Mouse (Mus musculus) midbrain, embryonic 12.5 days (tissue): ENCODE data around the gene C130026I21Rik. TPM values are rescaled to one million over a fixed set of nuclear protein-coding genes. Genes with fewer than 3 reads are reported as not detected.
"Not testable (repeated sequence)": the region's sequence is repeated elsewhere in the genome, so short reads cannot be mapped to it uniquely, and the experiment has no call there.

Experiments
- ATAC-seq: fragments of 200-750 bp; cut with Nextera tagmentation; 2 replicates; pipeline ENCODE4 v1.8.0; 2017; ENCODE audit warnings: low read depth, moderate TSS enrichment, moderate library complexity; ENCODE audit not compliant: low FRiP score
- H3K27ac ChIP-seq: fragments of 300-500 bp; sonication (generic); replicated peaks from 2 replicates; pipeline ENCODE4 v1.5.1; 2016; ENCODE audit warnings: mild to moderate bottlenecking
- H3K27me3 ChIP-seq: fragments of 300-500 bp; sonication (generic); 2 replicates; pipeline ENCODE4 v1.6.1; 2016; ENCODE audit warnings: mild to moderate bottlenecking
- H3K36me3 ChIP-seq: fragments of 300-500 bp; sonication (generic); 2 replicates; pipeline ENCODE4 v1.6.1; 2016
- H3K4me1 ChIP-seq: fragments of 300-500 bp; sonication (generic); 2 replicates; pipeline ENCODE4 v1.6.1; 2016
- H3K4me2 ChIP-seq: fragments of 300-500 bp; sonication (generic); replicated peaks from 2 replicates; pipeline ENCODE4 v1.6.1; 2016; ENCODE audit warnings: mild to moderate bottlenecking, moderate library complexity
- H3K4me3 ChIP-seq: fragments of 300-500 bp; sonication (generic); 2 replicates; pipeline ENCODE4 v1.5.1; 2016; ENCODE audit warnings: mild to moderate bottlenecking
- H3K9ac ChIP-seq: fragments of 300-500 bp; sonication (generic); replicated peaks from 2 replicates; pipeline ENCODE4 v1.6.1; 2016; ENCODE audit warnings: mild to moderate bottlenecking, moderate library complexity
- H3K9me3 ChIP-seq: fragments of 300-500 bp; sonication (generic); 2 replicates; pipeline ENCODE4 v1.6.1; 2016; ENCODE audit warnings: mild to moderate bottlenecking
- WGBS: fragments of 180-500 bp; shearing (Covaris S2); methylation state at CpG from one replicate; pipeline ENCODE4 v1.1.7; 2016; 5-methylcytosine and 5-hydroxymethylcytosine counted together
- polyA plus RNA-seq: library from polyadenylated mRNA; unstranded; fragments of >200 nt; fragmentation: Nextera tagmentation; extraction: Ambion mirVana; gene quantifications from 2 replicates; pipeline ENCODE4 v1.2.1, GENCODE M21; 2016

The C130026I21Rik gene
- polyA plus RNA-seq, 1 experiment from 2014 or later, result not detected

DNA sequence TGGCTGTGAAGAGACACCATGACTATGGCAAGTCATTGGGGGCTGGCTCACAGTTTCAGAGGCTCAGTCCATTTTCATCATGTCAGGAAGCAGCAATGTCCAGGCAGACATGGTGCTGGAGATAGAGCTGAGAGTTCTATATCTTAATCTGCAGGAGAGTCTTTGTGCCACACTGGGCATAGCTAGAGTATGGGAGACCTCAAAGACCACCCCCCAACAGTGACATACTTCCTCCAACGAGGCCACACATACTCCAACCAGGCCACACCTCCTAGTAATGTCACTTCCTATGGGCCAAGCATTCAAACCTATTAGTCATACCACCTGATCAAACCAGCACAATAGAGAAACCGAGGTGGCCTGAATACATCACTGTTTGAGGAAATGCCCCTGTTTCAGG, 63.8 kb downstream of the C130026I21Rik start:
- not testable (repeated sequence) for H3K9ac ChIP-seq, ATAC-seq
- 46% methylated on average over 1 of the region's 2 CpGs for WGBS

GRCm38 (mm10) chr1:85199523-85199922, 70.8 kb downstream of the C130026I21Rik start:
- not testable (repeated sequence) for ATAC-seq, H3K4me3 ChIP-seq, H3K4me2 ChIP-seq, H3K9ac ChIP-seq, H3K27ac ChIP-seq, H3K36me3 ChIP-seq, H3K27me3 ChIP-seq, H3K4me1 ChIP-seq, H3K9me3 ChIP-seq
- 77% methylated on average over 3 of the region's 4 CpGs for WGBS

More for the DNA sequence above, 63.8 kb downstream of the C130026I21Rik start:
- H3K4me2 ChIP-seq, H3K4me3 ChIP-seq, H3K27ac ChIP-seq, H3K36me3 ChIP-seq, H3K4me1 ChIP-seq, H3K9me3 ChIP-seq, H3K27me3 ChIP-seq: not testable (repeated sequence)

DNA sequence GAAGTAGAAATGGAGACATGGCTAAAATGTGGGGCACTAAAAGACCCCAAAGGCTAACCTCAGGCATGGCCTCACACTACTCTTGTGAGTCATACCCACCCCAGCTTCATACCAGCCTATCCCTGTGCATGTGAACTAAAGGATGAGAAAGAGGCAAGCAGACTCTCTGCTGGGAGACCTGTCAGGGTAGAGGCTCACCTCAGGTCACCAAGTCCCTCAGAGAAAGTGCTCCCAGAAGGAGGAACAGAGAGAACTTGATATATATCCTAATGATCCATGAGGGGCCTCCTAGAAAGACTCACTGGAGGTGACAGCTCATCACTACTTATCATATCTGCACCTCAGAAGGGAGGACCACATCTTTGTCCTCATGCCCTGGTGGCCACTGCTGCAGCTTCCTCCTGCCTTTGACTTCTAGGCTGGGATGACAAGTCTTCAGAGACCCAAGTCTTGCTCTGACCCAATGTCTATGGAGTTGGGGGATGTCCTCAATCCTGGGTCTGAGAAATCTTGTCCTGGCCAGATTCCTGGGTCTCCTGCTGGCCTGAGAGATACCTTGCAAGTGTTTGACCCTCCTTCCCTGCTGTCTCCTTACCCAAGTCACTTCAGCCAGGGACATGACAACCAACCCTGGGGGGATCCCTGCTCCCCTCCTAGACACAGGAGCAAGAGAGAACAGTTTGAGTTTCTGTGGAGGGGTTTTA, 71.6 kb downstream of the C130026I21Rik start:
- not testable (repeated sequence) for ATAC-seq, H3K9me3 ChIP-seq, H3K4me3 ChIP-seq, H3K4me2 ChIP-seq, H3K9ac ChIP-seq, H3K36me3 ChIP-seq, H3K27me3 ChIP-seq, H3K4me1 ChIP-seq, H3K27ac ChIP-seq

DNA sequence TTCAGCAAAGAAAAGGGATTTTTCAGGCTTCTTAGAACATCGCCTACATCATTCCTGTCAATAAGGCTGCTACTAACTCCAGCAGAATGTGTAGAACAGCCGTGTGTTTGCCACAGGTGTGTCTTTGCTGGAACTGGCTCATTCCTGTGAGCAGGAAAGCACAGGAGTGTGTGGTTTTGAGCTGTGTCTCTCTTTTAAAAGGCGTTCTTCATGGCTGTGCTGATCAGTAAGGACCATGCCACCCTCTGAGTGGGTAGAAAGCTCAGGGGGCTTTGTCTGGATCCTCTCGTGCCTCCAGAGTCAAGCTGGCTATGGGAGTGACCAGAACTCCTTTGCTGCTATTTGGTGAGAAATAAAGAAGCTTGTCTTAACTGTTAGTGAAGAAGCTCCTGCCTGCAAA, 73.6 kb downstream of the C130026I21Rik start:
- not testable (repeated sequence) for H3K4me2 ChIP-seq, H3K9ac ChIP-seq, H3K36me3 ChIP-seq, H3K4me3 ChIP-seq, ATAC-seq, H3K9me3 ChIP-seq, H3K4me1 ChIP-seq, H3K27ac ChIP-seq, H3K27me3 ChIP-seq
- WGBS, result 66% methylated on average over 4 of the region's 4 CpGs

GRCm38 (mm10) chr1:85193761-85194160, 76.6 kb downstream of the C130026I21Rik start:
- not testable (repeated sequence) for H3K9me3 ChIP-seq, H3K4me3 ChIP-seq, H3K27ac ChIP-seq, H3K4me2 ChIP-seq, H3K36me3 ChIP-seq, H3K27me3 ChIP-seq, H3K9ac ChIP-seq, H3K4me1 ChIP-seq, ATAC-seq
- WGBS, result 79% methylated on average over 5 of the region's 5 CpGs

DNA sequence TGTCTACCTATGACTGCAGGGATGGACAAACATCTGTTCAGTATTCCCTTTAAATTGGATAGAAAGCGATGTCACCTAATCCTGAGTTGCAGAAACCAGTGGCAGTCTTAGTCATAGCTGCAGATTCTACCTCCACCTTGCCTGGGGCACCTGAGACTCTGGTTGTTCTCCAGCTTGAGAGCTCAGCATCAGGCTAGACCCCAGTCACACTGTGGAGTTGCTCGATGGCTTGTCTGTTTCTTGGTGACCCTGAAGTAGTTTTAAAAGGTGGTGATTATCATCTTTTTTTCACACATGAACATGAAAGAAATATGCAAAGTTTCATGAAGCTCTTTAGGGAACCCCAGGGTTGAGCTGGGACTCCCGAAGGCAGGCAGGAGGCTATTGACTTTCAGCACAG, 88.4 kb downstream of the C130026I21Rik start:
- not testable (repeated sequence) for H3K9ac ChIP-seq, H3K36me3 ChIP-seq, ATAC-seq, H3K4me2 ChIP-seq, H3K9me3 ChIP-seq, H3K27me3 ChIP-seq, H3K4me1 ChIP-seq, H3K4me3 ChIP-seq, H3K27ac ChIP-seq
- 86% methylated on average over 2 of the region's 3 CpGs for whole genome bisulfite sequencing

- not testable (repeated sequence) for H3K27me3 ChIP-seq, H3K9ac ChIP-seq, H3K36me3 ChIP-seq, ATAC-seq, H3K4me2 ChIP-seq, H3K9me3 ChIP-seq, H3K4me1 ChIP-seq, H3K4me3 ChIP-seq, H3K27ac ChIP-seq
- 84% methylated on average over 4 of the region's 4 CpGs for whole genome bisulfite sequencing
These were observed 91.4 kb downstream of the C130026I21Rik start for GRCm38 (mm10) chr1:85178971-85179370.

- H3K9me3 ChIP-seq, ATAC-seq, H3K27ac ChIP-seq, H3K4me3 ChIP-seq, H3K4me1 ChIP-seq, H3K4me2 ChIP-seq, H3K9ac ChIP-seq, H3K27me3 ChIP-seq, H3K36me3 ChIP-seq: not testable (repeated sequence)
- WGBS, result 64% methylated on average over 2 of the region's 2 CpGs
These were observed 107.5 kb downstream of the C130026I21Rik start for GRCm38 (mm10) chr1:85162841-85163240.

DNA sequence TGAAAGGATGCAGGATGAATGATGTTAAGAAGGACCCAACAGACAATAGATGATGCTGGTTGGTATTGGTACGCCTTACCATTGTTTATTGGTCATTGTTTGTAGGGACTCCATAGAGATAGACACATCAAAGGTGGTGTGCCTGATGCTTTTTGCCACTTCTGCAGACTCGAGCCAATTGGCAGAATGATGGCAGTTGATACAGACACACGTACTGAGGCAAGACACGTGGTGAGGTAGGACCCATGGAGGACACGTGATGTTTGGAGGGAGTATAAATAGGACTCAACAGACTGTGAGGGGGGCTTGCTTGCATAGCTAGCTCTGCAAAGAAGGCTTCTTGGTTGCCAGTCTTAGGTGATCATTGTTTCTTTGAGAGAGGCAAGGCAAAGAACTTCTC, 115.2 kb downstream of the C130026I21Rik start:
- not testable (repeated sequence) for H3K9me3 ChIP-seq, H3K4me2 ChIP-seq, H3K9ac ChIP-seq, H3K4me1 ChIP-seq, H3K36me3 ChIP-seq, H3K27me3 ChIP-seq, ATAC-seq, H3K27ac ChIP-seq, H3K4me3 ChIP-seq
- 78% methylated on average over 4 of the region's 5 CpGs for WGBS

GRCm38 (mm10) chr1:85133671-85134070, 136.7 kb downstream of the C130026I21Rik start:
- H3K9ac ChIP-seq, result not testable (repeated sequence)

GRCm38 (mm10) chr1:85121841-85122240, 148.5 kb downstream of the C130026I21Rik start:
- not testable (repeated sequence) for ATAC-seq, H3K9me3 ChIP-seq, H3K27me3 ChIP-seq, H3K4me3 ChIP-seq, H3K36me3 ChIP-seq, H3K4me2 ChIP-seq, H3K4me1 ChIP-seq, H3K9ac ChIP-seq, H3K27ac ChIP-seq
- 90% methylated on average over 4 of the region's 4 CpGs for WGBS

More at GRCm38 (mm10) chr1:85133671-85134070, 136.7 kb downstream of the C130026I21Rik start:
- not testable (repeated sequence) for H3K4me2 ChIP-seq, H3K27me3 ChIP-seq, H3K27ac ChIP-seq, ATAC-seq, H3K36me3 ChIP-seq, H3K4me1 ChIP-seq, H3K9me3 ChIP-seq, H3K4me3 ChIP-seq
- WGBS, result 87% methylated on average over 22 of the region's 22 CpGs

DNA sequence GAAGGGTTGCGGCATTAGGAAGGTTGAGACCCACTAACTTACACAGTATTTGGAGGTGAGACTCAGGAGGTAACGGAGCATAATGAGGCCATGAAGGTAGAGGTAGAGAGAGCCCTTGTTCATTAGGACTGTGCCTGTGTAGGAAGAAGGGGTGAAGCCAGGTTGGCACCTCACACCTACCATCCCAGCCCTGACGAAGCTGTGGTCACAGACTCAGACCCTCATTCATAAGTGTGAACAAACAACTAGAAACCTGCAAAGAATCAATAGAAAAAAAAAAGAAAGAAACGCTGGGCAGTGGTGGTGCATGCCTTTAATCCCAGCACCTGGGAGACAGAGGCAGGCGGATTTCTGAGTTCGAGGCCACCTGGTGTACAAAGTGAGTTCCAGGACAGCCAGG, 152.0 kb downstream of the C130026I21Rik start:
- not testable (repeated sequence) for H3K4me3 ChIP-seq, ATAC-seq, H3K4me1 ChIP-seq, H3K4me2 ChIP-seq, H3K36me3 ChIP-seq, H3K27me3 ChIP-seq, H3K9ac ChIP-seq, H3K27ac ChIP-seq, H3K9me3 ChIP-seq
- WGBS, result 86% methylated on average over 5 of the region's 6 CpGs

DNA sequence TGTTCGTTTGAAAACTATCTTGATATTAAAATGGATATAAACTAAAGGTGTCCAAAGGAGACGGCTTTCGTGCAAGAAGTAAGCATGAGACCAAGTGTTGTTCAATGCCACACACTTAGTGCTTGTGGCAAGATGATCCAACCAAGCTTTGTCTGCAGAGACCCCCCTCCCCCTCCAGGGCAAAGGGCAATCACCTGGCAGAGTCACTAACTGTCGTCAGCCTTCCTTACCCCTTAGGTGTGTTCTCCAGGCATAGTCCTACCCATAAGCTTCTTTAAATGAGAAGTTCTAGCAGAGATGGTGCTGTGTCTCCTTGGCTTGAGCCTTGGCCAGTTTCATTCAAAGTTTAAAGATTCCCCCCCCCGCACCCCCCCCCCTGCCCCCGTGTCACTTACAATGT, 152.8 kb downstream of the C130026I21Rik start:
- not testable (repeated sequence) for H3K9ac ChIP-seq, H3K4me3 ChIP-seq, ATAC-seq, H3K4me2 ChIP-seq, H3K36me3 ChIP-seq, H3K27me3 ChIP-seq, H3K9me3 ChIP-seq, H3K4me1 ChIP-seq, H3K27ac ChIP-seq
- WGBS, result 76% methylated on average over 4 of the region's 6 CpGs
